Mouse (Mus musculus): ENCODE results near the gene Cfap73. TPM values are rescaled to one million over a fixed set of nuclear protein-coding genes. Genes with fewer than 3 reads are reported as not detected.

The Cfap73 gene
- polyA plus RNA-seq, 1 experiment from 2014 or later: not detected

Other genes starting within 250 kb of the Cfap73 start
- gene Lhx5, start 202.5 kb downstream of the Cfap73 start, polyA plus RNA-seq (2015; fragmentation: Nextera tagmentation; extraction: Ambion mirVana): not detected in 2 replicates
- gene Sdsl, start 161.4 kb downstream of the Cfap73 start, polyA plus RNA-seq (2015; fragmentation: Nextera tagmentation; extraction: Ambion mirVana): 6.5 and 8.2 TPM in 2 replicates
- 3.2 and 4.3 TPM in 2 replicates for gene Sds, start 157.7 kb downstream of the Cfap73 start, polyA plus RNA-seq (2015; fragmentation: Nextera tagmentation; extraction: Ambion mirVana)
- gene Plbd2, start 130.6 kb downstream of the Cfap73 start, polyA plus RNA-seq (2015; fragmentation: Nextera tagmentation; extraction: Ambion mirVana): 16.7 and 19.0 TPM in 2 replicates
- 9.2 TPM in 2 replicates for gene Slc8b1, start 123.1 kb downstream of the Cfap73 start, polyA plus RNA-seq (2015; fragmentation: Nextera tagmentation; extraction: Ambion mirVana)
- gene Tpcn1, start 45.6 kb downstream of the Cfap73 start, polyA plus RNA-seq (2015; fragmentation: Nextera tagmentation; extraction: Ambion mirVana): 21.5 and 24.2 TPM in 2 replicates
- gene Iqcd, start 45.2 kb downstream of the Cfap73 start, polyA plus RNA-seq (2015; fragmentation: Nextera tagmentation; extraction: Ambion mirVana): 1.2 TPM in 2 replicates
- gene Rita1, start 21.6 kb downstream of the Cfap73 start, polyA plus RNA-seq (2015; fragmentation: Nextera tagmentation; extraction: Ambion mirVana): 3.6 and 3.7 TPM in 2 replicates
- 14.7 and 16.1 TPM in 2 replicates for gene Ddx54, start 21.5 kb downstream of the Cfap73 start, polyA plus RNA-seq (2015; fragmentation: Nextera tagmentation; extraction: Ambion mirVana)
- 0.11 and 0.15 TPM in 2 replicates for gene Rasal1, start 14.6 kb upstream of the Cfap73 start, polyA plus RNA-seq (2015; fragmentation: Nextera tagmentation; extraction: Ambion mirVana)
- 0.07 TPM in 1 of 2 replicates, not detected in the other for gene Dtx1, start 77.7 kb upstream of the Cfap73 start, polyA plus RNA-seq (2015; fragmentation: Nextera tagmentation; extraction: Ambion mirVana)
- gene Oas2, start 115.6 kb upstream of the Cfap73 start, polyA plus RNA-seq (2015; fragmentation: Nextera tagmentation; extraction: Ambion mirVana): 0.56 and 0.66 TPM in 2 replicates
- 0.30 and 0.68 TPM in 2 replicates for gene Oas3, start 143.4 kb upstream of the Cfap73 start, polyA plus RNA-seq (2015; fragmentation: Nextera tagmentation; extraction: Ambion mirVana)
- 0.12 and 0.15 TPM in 2 replicates for gene Oas1e, start 161.3 kb upstream of the Cfap73 start, polyA plus RNA-seq (2015; fragmentation: Nextera tagmentation; extraction: Ambion mirVana)
- gene Oas1c, start 178.3 kb upstream of the Cfap73 start, polyA plus RNA-seq (2015; fragmentation: Nextera tagmentation; extraction: Ambion mirVana): 0.12 and 0.20 TPM in 2 replicates
- not detected in 2 replicates for gene Oas1f, start 213.1 kb upstream of the Cfap73 start, polyA plus RNA-seq (2015; fragmentation: Nextera tagmentation; extraction: Ambion mirVana)
- gene Oas1h, start 227.2 kb upstream of the Cfap73 start, polyA plus RNA-seq (2015; fragmentation: Nextera tagmentation; extraction: Ambion mirVana): not detected in 2 replicates

Data from liver, embryonic 16.5 days (tissue).